Mouse (Mus musculus) gastrocnemius, postnatal 36 days (tissue): Measurements from ENCODE around the gene Tnfrsf4. TPM values are rescaled to one million over a fixed set of nuclear protein-coding genes. Genes with fewer than 3 reads are reported as not detected.

Experiments
- DNase-seq, 2 experiments: peaks; one replicate each; pipeline ENCODE4 v3.0.0; 2022
- intact Hi-C: fragments of 180-260 bp; cut with DNase I; formaldehyde crosslinking; loops from one replicate; pipeline ENCODE4 v1.15.1; 2025
- total RNA-seq, 2 experiments: library from RNA; stranded (reverse); gene quantifications; 2 replicates each; pipeline ENCODE4 v1.2.3; 2021

Gene Tnfrsf4
- total RNA-seq, 2 experiments from 2014 or later: 0.59 to 0.94 TPM

DNA sequence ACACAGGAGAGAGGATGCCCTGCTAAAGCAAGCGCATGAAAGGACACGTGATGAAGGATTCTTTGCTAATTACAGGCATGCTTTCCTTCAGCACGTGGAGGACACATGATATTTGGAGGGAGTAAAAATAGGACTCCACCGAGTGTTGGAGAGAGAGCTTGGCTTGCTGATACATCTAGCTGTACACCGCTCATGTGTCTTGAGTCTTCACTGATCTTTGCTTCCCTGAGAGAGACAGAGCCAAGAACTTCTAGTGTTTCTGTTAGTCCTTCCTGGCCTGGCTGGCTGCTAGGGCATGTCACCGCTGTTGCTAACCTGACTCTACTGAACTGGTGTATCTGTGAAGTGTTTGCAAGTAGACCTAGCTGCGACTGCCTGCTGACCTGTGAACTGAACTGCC lies 10.5 kb downstream of the Tnfrsf4 start:
- peak in 1 of 2 experiments; percentile 22 for DNase-seq
- intact Hi-C loops: no loop called here

GRCm38 (mm10) chr4:156026013-156026412 lies 12.4 kb downstream of the Tnfrsf4 start, which contains the start of gene Tnfrsf18:
Gene Tnfrsf18, plus strand, starts transcription at chr4:156026164.
- no peak for DNase-seq
- intact Hi-C loops: no loop called here

GRCm38 (mm10) chr4:156028580-156028979 lies 14.9 kb downstream of the Tnfrsf4 start:
- intact Hi-C loops: no loop called here
- DNase-seq: no peak

- intact Hi-C loops: loop anchor here (5.0 kb wide), 1 partner anchor 38 kb away; the partner anchor contains the start of genes B3galt6 and Sdf4
- no peak for DNase-seq
Observed at GRCm38 (mm10) chr4:156030651-156031118, 17.0 kb downstream of the Tnfrsf4 start.

GRCm38 (mm10) chr4:156031255-156031592 lies 17.6 kb downstream of the Tnfrsf4 start:
- intact Hi-C loops: loop anchor here (5.0 kb wide), 1 partner anchor 39 kb away; the partner anchor contains the start of genes B3galt6 and Sdf4
- DNase-seq: no peak

GRCm38 (mm10) chr4:156031593-156032391 lies 18.1 kb downstream of the Tnfrsf4 start:
- DNase-seq: peak; percentile 76 to 82
- intact Hi-C loops: loop anchor here (5.0 kb wide), 1 partner anchor 39 kb away; the partner anchor contains the start of genes B3galt6 and Sdf4

GRCm38 (mm10) chr4:156032856-156033255 lies 19.2 kb downstream of the Tnfrsf4 start:
- intact Hi-C loops: loop anchor here (5.0 kb wide), 1 partner anchor 41 kb away; the partner anchor contains the start of genes B3galt6 and Sdf4

DNA sequence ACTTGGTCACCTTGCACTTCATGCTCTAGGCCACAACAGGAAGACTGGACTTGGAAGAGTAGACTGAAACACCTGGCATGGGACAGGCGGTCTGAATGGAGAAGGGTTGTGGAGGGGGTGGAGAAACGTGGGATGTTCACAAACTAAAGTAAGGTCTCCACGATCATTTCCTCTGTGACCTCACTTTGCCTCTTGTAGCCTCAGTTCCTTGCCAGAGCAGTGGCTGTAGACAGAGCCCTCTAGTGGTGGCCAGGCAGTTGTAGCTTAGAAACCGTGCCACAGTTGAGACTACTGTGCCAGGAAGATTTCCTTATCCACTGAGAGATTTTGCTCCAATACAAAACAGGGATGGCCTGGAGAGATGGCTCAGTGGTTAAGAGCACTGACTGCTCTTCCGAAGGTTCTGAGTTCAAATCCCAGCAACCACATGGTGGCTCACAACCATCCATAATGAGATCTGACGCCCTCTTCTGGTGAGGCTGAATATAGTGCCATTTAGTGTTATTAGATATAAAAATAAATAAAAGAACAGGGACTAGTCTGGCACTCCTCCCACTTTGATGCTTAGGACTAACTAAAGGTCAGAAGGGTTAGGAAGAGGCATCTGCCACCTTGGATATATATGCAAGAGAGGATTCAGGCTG lies 20.0 kb downstream of the Tnfrsf4 start:
- intact Hi-C loops: loop anchor here (5.0 kb wide), 1 partner anchor 41 kb away; the partner anchor contains the start of genes B3galt6 and Sdf4
- no peak for DNase-seq

More at GRCm38 (mm10) chr4:156032856-156033255, 19.2 kb downstream of the Tnfrsf4 start:
- no peak for DNase-seq

GRCm38 (mm10) chr4:156034301-156034700 lies 20.7 kb downstream of the Tnfrsf4 start:
- intact Hi-C loops: loop anchor here (5.0 kb wide), 1 partner anchor 42 kb away; the partner anchor contains the start of genes B3galt6 and Sdf4
- no peak for DNase-seq

DNA sequence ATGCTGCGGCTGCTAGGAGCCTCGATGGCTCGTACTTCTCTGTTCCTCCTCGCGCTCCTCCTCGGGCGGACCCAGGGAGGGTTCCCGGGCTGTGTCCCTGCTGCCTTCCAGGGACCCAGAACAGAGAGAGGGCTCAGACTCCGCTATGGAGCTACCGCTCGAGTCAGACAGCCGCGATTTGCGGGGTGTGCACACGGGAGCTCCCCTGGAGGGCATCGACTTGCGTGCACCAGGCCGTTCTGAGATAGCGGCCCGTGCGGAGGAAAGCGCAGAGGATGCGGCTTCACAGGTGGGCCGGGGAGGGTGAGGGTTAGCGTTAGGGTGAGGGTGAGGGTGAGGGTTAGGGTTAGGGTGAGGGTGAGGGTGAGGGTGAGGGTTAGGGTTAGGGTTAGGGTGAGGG lies 21.3 kb downstream of the Tnfrsf4 start:
- DNase-seq: no peak
- intact Hi-C loops: loop anchor here (5.0 kb wide), 1 partner anchor 43 kb away; the partner anchor contains the start of genes B3galt6 and Sdf4

DNA sequence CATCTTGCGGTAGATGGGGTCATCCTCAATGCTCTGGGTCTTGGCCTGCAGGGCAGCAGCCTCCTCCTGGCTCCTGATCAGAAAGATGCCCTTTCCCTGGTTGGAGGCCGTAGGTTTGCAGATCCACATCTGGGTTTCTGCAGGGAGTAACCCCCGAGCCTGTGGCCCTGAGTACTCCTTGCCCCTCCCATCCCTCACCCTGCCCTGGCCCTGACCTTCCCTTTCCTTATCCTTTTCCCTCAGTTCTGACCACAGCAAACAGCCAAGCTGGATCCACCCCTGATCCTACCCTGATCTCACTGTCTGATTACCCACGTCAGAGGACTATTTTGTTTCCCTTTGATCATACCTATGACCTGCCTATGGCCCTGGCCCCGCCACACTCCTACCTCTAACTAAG lies 31.1 kb downstream of the Tnfrsf4 start:
- no peak for DNase-seq
- intact Hi-C loops: no loop called here

- intact Hi-C loops: no loop called here
Observed at GRCm38 (mm10) chr4:156049779-156050178, 36.1 kb downstream of the Tnfrsf4 start.

DNA sequence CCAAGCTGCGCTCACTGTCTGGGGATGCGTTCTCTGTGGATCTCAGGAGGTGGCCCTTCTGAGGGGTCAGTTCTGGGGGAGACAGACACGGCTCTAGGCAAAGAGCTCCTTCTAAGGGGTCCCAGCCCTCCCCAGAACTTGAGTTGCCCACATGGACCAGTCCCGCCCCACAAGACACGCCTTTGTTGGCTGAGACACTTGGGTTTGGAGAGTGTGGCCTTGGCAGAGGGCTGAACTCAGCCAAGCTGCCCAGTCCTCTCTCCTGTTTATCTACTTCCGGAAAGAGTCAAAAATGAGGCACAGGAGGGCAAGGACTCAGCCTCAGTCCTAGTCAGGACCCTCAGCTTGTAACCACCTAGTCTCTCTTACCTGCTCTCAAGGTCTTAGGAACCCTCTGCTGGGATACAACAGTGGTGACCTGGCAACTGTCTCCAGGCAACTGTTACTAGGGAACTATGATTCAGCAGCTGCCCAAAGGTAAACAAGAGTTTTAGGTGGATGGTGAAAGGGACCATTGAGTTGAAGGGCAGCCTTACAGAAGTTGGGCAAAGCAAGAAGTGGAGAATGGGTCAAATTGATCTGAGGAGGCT lies 36.8 kb downstream of the Tnfrsf4 start:
- intact Hi-C loops: no loop called here
- DNase-seq: no peak

More at GRCm38 (mm10) chr4:156049779-156050178, 36.1 kb downstream of the Tnfrsf4 start:
- no peak for DNase-seq

DNA sequence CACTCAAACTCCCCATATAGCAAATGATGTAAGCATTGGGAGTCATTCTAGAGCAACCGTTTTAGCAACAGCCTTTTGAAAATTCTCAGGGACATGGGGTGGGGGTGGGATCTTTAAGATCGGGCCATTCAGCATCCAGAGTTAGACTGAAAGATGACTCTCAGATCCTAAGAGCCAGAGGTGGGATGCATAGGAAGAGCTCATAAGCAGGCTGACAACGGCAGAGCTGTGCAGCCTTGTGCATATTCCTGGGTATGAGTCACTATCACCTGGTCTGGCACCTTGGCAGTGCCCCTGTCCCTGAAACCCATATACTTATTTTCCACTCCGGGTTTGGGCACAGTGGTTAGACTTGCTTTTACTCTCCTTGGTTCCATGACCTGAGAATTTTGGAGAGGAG lies 39.5 kb downstream of the Tnfrsf4 start:
- intact Hi-C loops: no loop called here
- no peak for DNase-seq

- DNase-seq: no peak
- intact Hi-C loops: no loop called here
Observed at GRCm38 (mm10) chr4:156054130-156054529, 40.5 kb downstream of the Tnfrsf4 start.

DNA sequence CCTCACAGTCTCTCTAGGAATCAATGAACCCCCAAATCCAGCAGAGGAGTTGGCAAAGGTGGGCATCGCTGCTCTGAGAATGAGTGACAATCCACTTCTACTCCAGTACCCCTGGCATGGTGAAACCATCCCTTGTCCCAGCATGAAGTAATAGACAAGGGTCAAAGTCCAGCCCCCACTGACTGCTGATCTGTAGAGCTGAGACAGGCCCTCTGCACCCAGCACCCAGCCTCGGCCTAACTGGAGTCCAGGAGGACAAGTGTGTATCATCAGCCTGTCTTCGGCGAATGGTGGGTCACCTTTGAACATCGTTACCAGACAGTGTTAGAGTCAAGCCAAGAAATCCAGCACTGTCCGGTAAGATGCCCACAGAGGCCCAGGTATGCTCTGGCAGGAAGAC lies 41.0 kb downstream of the Tnfrsf4 start:
- no peak for DNase-seq
- intact Hi-C loops: no loop called here

DNA sequence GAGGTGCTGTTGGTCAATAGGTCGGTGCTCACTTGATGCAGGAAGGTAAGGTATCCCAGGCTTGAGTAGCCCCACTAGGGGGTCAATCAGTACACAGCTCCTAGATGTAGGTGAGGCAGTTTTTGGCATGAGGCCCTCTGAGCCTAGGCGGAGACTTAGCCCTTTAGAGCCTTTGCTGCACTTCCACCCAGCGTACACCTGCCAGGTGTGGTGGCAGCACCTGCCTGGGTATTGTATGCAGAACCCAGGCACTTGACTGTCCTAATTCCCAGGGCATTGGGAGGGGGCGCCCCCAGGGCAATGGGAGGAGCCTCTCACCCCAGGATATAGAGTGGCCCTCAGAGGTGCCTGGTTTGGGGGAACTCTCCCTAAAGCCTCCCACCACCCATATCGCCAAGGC lies 41.5 kb downstream of the Tnfrsf4 start:
- intact Hi-C loops: no loop called here
- no peak for DNase-seq

DNA sequence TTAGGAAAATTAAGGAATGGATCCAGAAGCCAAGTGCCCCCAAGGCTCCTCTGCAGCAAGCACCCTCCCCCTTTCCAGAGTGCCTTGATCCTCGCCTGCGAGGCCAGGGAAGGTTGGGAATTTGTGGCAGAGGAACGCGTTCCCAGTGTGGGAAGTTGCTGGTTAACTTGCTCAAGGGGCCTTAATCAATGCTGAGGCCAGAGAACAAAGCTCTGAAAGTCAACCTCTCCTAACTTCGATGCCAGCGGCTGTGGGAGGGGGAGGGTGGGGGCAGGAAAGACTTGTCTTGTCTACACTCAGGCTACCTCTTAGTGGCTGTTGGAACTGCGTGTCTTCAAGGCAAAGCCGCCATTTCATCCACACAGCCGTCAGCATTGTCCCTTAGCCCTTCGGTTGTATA lies 44.1 kb downstream of the Tnfrsf4 start:
- intact Hi-C loops: no loop called here
- DNase-seq: no peak

GRCm38 (mm10) chr4:156058826-156059225 lies 45.2 kb downstream of the Tnfrsf4 start:
- intact Hi-C loops: no loop called here
- DNase-seq: no peak

GRCm38 (mm10) chr4:156059261-156059660 lies 45.6 kb downstream of the Tnfrsf4 start, which contains the start of gene Ttll10:
Gene Ttll10, minus strand, starts transcription at chr4:156059414.
- no peak for DNase-seq
- intact Hi-C loops: no loop called here

DNA sequence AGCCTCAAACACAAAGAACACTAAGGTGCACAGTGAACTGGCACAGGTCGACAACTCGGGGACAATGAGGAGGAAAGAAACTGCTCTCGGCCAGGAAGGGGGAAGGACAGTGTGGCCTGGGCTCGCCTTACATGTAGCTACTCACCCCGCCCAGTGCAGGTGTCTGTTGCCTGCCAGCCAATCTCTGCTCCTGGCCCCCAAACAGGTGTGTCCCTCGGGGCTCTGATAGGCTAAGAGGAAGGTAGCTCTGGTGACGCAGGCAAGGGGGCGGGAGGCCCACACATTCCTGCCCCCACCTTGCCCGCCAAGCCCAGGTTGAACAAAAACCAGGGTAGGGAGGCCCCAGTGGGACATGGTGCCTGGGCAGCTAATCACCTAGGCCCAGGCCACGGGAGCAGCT lies 46.1 kb downstream of the Tnfrsf4 start:
- no peak for DNase-seq
- intact Hi-C loops: no loop called here
